Mouse (Mus musculus): ENCODE data around the gene Adgrd1.

Gene Adgrd1

DNA sequence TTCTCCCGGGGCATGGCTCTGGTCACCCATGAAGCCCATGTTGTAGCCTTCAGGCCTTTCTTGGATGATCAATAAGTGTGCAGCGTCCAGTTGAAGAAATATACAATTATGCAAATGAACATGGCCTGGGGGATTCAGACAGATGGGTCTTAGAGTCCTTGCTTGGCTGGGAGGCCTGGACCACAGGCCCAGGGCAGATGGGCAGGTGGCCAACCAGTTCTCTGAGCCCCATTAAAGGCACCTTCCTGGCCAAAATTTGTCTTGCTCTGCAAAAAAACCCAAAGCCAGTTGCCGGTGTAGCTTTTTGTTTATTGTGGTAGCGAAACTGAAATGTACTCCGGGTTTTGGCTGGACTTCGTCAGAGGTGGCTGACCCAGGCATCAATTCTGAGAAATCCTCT is 92.5 kb downstream of the Adgrd1 start:
- in situ Hi-C loops (cut with MboI, MseI), result loop anchor here (25.0 kb wide), 1 partner anchor 673 kb away; no protein-coding TSS in a partner anchor

DNA sequence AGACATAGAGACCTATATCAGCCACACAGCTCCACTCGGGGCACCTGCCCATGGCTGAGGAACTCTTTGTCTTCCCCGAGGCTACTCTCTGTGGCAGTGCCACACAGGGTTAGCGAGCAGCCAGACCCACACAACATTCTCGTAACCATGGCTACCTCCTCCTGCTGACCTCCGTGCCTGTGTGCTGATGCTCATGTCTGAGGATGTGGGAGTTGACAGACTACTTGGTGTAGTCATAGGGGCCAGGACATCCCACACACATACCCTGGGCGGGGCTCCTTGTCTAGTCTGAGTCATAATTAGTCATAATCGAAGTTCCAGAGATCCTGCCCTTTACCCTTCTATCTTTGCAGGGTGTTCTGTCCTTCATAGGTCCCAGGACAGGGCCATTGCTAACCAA is 93.5 kb downstream of the Adgrd1 start:
- in situ Hi-C loops (cut with MboI, MseI), result loop anchor here (25.0 kb wide), 1 partner anchor 672 kb away; no protein-coding TSS in a partner anchor

DNA sequence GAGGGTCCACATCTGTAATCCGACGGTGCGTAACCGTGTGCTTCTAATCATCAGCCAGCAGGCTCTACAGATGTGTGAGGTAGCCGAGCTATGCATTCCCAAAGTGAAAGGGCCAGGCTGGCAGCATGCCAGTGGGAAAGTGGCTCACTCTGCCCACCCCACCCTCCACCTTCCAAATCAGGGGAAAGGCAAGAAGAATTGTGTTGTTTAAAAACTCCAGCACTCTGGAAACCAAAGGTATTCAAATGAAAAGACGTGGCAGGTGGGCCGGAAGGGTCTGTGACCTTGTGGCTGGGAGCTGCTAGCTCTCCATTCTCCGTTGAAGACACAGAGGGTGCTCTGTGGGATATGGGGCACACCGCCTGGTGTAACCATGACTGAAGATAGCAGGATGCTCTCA is 100.0 kb downstream of the Adgrd1 start:
- in situ Hi-C loops (cut with MboI, MseI), result loop anchor here (25.0 kb wide), 1 partner anchor 666 kb away; no protein-coding TSS in a partner anchor

DNA sequence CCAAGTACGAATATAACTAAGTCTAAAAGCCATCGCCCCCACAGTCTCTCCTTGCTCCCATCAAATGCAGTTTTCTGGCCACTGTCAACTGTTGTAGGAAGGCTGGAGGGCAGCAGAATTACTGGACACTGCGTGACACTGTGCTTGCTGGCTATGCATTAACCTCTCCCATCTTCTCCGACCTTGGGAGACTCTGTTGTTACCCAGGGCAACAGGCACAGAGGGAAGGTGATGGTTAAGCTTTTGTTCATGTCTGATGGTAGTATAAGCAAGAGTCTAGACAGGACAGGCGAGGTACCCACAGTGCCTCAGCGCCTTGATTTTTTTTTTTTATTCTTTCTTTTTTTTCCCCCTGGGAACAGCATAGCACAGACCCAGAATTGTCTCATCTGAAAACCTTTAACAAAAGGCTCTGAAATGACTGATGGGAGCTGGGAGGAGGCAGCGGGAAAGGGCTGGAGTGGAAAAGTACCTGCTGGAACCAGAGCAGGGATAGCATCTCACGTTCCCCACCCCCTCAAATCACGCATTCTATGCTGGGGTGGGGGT is 100.5 kb downstream of the Adgrd1 start:
- in situ Hi-C loops (cut with MboI, MseI), result loop anchor here (25.0 kb wide), 1 partner anchor 665 kb away; no protein-coding TSS in a partner anchor

DNA sequence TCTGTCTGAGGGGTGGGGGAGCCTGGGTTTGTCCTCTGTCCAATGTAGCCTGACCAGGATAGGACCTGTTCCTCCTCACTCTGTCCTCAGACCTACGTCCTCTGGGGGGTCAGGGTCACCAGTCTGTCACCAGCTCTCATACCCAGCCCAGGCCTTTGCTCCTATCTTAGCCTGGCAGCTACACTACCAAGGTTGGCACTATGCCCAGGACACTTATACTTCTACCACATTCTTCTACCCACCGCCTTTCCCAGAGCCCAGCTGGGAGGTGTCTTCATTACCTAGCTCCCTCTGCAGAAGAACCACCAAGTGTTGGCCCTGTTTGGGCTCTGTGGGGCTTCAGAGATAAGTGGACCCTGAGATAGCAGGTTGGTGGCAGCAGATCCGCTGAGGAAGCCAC is 103.6 kb downstream of the Adgrd1 start:
- in situ Hi-C loops (cut with MboI, MseI), result no loop called here

DNA sequence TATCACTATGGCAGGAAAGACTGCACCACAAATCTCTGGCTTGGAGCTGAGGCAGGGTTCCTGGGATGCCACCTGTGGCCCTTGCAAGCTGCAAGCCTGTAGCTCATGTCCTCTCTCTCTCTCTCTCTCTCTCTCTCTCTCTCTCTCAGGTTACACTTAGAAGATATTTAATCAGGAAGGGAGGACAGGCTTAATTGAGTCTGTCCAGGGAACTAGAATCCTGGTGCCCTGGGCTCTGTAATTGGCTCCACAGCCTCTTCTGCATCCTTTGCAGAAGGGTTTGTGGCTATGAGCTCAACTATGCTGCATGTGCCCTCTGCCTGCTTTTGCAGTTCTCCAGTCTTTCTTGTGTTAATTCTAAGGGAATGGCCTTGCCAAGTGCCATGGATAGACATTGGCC is 111.7 kb downstream of the Adgrd1 start:
- in situ Hi-C loops (cut with MboI, MseI), result no loop called here

DNA sequence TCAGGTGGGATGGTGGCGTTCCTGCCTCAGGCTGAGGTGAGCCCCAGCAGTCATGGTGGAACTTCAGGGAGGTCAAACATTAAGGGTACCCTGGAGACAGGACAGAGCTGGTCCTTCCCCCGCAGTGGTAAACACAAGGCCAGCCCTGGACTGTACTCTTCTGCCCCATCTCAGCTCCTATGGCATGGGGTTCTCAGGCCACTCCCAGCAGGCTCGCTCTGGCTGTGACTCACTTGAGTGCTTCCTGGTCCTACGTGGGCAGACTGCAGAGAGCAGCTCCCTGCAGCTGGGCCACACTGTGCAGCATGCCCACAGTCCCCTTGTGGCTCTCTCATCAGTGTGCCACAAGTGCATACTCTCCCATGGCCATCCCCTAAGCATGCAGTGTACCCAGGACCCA is 112.3 kb downstream of the Adgrd1 start:
- in situ Hi-C loops (cut with MboI, MseI), result no loop called here

DNA sequence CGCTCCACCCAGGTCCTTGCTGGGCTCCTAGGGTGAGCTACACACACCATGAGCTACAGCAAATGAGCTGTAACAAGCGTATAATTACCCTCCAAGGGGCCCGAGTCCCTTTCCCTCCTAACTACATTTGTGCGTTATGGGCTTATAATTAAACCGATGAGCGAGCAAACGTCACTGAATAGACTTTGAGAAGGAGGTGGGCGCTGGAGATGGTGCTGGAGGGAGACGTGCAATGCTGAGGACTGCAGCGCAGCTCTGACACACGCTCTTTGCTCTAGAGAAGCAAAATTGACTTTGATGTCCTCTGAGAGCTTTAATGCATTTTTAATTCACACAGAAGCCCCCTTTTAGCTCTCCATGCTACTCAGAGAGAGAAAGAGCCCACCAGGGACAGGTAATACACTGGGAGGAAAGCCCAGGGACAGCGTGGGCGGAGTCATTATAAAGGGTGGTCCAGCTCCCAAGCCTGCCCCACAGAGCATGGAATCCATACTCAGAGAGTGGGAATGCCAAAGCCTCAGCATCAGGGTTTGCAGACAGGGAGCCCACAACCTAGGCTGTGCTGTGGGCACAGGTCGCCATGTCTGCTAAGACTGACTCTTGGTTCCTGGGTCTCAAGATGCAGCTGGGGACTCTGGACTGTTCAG is 115.0 kb downstream of the Adgrd1 start:
- in situ Hi-C loops (cut with MboI, MseI), result no loop called here

DNA sequence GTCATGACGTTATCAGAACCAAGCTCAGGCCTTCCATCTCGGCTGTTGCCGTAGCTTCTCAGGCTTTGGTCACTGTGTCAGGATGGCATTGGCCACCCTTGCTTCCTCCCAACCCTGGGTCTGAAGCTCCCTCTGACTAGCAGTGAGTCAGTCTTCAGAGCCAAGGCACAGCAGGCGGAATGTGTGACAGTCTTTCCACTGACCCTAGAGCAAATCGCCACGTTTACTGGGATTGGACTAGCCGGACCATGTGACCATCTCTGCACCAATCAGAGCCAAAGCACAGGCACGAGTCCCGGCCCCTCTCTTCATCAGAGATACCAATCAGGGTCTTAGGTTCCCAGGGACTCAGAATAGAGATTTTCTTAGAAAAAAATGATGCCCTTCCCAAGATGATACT is 117.5 kb downstream of the Adgrd1 start:
- in situ Hi-C loops (cut with MboI, MseI), result no loop called here

DNA sequence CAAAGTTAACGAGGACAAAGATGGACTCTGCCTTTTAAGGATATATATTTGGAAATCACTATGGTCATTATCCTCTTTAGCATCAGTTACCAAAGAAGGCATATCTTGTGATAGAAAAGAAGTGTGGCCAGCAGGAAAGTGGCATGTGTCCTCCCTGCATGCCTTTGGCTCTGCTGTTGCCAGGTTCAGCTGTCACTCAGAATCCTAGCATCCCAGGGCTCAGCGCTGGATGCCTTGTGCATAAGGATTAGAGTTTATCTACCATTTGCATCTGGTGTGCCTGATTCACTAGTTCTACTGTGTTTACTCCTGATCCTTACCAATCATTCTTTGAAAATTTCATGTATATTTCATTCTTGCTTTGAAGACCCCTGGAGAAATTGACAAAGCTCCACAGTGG is 119.5 kb downstream of the Adgrd1 start:
- in situ Hi-C loops (cut with MboI, MseI), result no loop called here

DNA sequence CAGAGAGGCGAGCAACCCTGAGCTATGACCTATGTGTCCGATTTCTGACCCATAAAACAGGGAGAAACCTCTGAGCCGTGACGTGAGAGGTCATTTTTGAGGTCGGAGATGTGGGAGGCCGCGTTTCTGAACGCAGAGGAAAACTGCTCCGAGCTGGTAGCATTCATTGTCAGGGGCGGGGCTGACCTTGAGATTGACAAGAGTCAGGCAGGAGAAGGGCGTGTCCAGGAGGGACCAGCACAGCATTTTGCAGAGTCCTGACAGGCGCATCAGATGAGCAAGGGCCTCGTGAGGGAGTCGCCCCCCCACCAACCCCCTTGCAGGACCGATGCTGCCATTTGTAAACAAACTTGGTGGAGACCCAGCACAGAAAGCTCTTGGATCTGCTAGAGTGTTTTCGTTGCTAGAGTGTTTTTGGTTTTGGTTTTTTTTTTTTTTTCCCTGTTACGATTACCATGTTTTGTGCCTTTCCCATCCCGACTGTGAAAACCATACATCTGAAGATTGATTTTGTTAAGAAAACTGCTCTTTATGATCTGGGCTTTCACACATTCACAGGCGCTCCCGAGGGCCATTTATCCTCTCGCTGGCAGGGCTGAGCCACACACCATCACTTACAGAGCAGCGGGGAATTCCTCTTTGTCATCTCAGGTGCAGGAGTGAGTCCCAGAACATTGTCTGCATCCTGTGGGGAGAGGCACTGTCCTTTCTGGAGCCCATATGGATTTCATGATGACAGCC is 121.1 kb downstream of the Adgrd1 start:
- in situ Hi-C loops (cut with MboI, MseI), result no loop called here

DNA sequence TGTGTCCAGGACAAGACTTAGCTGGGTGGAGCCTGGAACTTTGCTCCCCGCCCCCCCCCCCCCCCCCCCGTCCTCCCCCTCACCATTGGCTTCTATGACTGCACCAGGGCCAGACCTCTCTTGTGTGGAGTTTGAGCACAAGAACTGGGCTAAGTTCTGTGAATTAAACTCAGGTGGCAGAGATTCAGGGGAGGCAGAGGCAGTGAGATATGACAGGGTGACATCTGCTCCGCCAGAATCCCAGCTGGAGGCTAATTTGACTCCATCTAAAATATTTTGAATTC is 121.6 kb downstream of the Adgrd1 start:
- in situ Hi-C loops (cut with MboI, MseI), result no loop called here

DNA sequence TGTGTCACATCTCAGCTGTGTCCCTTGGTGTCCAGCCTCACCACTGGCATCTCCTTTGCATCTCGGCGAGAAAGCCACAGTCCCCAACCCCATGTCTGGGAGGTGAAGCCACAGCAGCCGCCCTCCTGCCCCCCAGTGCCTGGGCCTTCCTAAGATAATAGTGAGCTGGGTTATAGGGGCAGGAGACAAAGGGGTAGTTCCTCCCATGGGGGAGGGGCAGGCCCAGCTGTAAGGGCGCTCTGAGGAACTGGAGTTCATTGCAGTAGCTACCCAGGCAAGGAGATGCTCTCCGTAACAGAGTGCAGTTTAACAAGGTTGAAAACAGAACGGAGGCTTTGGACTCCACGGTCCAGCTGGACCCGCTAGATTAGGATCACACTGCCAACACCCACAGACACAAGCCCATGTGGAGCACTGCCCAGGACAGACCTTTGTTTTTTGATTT is 122.0 kb downstream of the Adgrd1 start:
- in situ Hi-C loops (cut with MboI, MseI), result no loop called here

DNA sequence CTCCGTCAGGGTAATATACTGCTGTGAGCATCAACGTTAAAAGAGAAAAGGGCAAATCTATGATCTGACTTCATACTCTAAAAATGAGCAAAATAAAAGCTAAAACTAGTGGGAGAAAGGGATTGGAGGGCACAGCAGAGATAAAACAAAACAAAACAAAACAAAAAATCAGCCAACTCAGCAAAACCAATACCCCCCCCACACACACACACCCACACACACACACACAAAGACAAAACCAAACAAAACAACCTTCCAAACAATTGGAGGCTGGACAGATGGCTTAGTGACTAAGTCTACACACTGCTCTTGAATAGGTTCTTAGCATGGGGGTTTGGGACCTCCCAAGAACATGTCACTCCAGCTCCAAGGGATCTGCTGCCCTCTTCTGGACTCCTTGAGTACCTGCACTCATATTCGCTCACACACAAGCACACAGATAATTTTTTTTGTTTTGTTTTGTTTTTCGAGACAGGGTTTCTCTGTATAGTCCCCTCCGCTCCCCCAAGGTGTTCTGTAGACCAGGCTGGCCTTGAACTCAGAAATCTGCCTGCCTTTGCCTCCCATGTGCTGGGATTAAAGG is 122.7 kb downstream of the Adgrd1 start:
- in situ Hi-C loops (cut with MboI, MseI), result no loop called here

DNA sequence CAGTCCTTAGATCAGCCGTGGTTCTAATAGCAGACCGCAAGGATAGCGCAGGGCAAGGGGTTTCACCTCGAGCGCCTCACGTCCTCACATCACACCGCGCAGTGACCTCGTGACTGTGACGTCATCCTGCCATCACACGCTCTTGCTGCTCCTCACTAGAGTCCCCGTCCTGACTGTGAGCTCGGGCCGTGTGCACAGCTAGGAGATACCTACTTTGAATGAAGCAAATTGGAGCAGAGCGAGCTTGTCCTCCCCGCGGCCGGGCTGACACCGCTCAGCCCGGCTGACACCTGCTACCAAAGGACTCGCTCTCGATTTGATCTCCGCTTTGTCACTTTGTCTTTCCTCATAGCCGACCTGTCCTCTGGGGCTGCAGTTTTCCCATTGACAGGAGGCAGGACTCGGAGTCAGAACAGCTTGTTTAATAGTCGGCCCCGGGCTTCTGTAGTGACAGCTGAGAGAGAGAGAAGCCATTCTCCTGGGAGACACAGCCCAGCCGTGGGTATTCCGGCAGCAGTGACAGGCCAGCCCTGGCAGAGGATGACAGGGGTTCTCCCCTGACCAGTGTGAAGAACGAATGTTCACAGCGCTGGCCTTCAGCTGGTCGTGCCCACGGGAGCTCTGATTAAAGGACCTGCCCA is 129.4 kb downstream of the Adgrd1 start:
- in situ Hi-C loops (cut with MboI, MseI), result no loop called here

DNA sequence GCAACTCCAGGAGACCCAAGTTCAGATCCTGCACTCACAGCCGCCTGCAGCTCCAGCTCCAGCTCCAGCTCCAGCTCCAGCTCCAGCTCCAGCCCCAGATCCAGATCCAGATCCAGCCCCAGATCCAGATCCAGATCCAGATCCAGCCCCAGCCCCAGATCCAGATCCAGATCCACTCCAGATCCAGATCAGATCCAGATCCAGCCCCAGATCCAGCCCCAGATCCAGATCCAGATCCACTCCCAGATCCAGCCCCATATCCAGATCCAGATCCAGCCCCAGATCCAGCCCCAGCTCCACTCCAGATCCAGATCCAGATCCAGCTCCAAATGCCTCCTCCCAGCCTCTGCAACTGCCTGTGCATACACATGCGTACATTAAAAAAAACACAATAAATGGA is 131.6 kb downstream of the Adgrd1 start:
- in situ Hi-C loops (cut with MboI, MseI), result no loop called here

DNA sequence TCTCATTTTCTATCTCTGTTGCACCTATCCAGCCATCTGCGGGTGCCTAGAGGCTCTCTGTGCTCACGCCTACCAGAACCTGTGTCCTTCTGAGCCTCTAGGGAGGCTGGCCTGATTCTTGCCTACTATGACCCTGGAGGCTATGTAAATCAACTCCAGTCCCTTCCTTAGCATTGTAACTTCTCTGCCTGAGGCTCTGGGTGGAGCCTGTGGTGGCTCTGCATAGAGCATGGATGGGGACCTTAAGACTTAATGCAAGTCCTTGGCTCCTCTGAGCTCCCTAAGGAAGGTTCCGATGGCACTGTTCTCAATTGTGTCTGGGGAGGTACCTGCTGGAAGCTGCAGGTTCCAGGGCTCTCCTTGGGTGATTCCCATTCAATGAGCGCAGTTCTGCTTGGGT is 136.8 kb downstream of the Adgrd1 start:
- in situ Hi-C loops (cut with MboI, MseI), result no loop called here

DNA sequence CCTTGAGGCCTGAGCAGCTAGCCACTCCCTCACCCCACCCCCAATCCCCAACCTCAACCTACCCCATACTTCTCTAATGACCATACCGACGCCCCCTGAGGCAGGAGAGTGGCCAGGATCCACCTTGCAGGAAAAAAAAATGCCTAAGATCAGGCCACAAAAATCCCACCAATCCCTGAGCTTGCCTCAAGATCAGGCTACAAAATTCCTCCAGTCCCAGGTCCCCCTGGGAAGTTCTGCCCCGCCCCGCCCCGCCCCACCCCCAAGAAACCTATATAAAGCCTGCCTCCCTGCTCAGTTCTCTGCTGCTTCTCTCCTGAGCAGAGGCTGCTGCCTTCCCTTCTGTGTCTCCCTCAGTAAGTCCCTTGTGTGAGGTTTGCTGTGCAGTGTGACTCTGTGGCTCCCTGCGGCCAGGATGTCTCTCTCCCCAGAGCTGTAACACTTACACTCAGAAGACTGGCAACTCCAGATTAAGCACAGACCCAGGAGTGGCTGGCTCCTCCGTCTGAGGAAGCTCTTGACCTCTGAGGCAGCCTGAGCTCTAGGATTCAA is 137.4 kb downstream of the Adgrd1 start:
- in situ Hi-C loops (cut with MboI, MseI), result no loop called here

DNA sequence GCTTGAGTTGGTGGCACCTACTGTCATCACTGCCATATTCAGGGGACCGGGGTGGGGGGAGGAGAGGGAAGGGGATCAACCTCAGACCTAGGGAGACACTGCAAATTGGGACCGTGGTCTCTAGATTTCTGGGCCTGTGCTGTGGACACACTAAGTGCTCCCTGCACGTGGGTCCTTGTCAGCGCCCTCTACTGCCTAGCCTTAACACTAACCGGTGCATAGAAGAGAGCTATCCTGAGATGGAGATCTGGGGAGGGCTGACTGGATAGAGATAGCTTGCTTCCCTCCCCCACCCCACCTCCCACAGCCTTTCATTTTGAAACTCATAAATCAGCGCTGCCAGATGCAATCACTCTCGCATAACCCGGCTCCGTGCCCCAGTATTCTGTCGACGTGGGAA is 139.8 kb downstream of the Adgrd1 start:
- in situ Hi-C loops (cut with MboI, MseI), result no loop called here

DNA sequence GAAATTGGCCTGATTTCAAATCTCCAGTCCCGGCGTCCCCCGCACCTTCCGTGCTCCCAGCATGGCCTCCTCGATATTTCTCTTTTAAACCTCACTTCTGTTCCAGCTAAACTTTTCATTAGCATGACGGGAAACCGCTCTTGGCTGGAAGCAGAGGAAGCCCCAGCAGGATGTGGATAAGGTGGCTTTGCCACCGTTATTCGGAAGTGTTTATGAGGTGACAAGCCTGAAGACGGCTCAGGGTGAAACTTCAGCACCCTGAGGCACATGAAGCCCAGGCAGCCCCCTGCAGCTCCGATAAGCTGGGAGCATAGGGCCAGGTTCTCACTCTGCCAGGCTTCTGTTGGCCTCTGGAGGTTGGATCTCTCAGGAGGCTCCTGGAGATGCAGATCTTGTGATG is 145.3 kb downstream of the Adgrd1 start:
- in situ Hi-C loops (cut with MboI, MseI), result no loop called here

DNA sequence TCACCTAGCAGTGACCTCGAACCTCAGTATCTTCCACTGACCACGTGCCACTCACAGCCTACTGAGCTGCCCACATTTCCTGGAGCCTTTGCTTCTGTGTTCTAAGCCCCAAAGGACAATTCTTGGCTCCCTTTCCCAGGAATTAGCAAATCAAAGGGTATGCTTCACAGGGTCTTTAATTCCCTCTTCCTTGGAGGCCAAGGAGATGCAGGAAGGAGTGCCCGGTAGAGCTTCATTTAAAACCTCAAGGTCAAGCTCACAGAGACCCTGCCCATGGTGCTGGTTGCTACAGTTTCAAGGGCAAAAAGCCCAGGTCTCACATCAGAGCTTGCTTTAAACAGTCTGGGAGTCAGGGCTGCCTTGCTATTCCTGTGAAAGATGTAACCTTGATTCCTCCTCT is 145.7 kb downstream of the Adgrd1 start:
- in situ Hi-C loops (cut with MboI, MseI), result no loop called here

DNA sequence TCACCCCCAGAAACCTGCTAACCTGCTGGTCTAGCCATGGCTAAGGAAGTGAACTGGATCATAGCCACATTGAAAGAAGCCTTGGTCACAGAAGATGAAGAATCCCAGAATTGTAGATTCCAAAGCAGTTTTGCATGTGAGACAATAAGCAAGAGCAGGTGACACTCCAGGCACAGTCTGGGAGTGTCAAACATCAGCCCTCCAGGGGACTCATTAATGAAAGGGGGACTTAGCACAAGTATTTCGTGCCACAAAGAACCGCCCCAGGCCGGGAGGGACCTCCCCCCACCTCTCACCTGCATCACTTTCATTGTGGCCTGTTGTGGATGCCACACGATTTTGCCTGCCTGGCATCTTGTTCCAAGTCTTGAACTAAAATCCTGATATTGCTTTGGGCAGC is 146.6 kb downstream of the Adgrd1 start:
- in situ Hi-C loops (cut with MboI, MseI), result no loop called here

Data from T-helper 1 cell (primary cell).